Mouse (Mus musculus): Measurements from ENCODE around the gene Hba-a2. TPM values are rescaled to one million over a fixed set of nuclear protein-coding genes. Genes with fewer than 3 reads are reported as not detected.
"Not testable (repeated sequence)": the region's sequence is repeated elsewhere in the genome, so short reads cannot be mapped to it uniquely, and the experiment has no call there.

The Hba-a2 gene
- 11,114 and 27,871 TPM in 2 replicates for polyA plus RNA-seq (2012; rRNA removed)

DNA sequence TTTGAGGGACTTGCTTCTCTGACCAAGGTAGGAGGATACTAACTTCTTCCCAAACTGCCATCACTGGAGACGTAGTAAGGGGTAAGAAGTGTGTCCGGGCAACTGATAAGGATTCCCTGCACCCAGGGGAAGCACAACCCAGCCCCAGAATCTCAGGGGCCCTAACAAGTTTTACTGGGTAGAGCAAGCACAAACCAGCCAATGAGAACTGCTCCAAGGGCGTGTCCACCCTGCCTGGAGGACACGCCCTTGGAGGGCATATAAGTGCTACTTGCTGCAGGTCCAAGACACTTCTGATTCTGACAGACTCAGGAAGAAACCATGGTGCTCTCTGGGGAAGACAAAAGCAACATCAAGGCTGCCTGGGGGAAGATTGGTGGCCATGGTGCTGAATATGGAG, at the start of gene Hba-a2:
Gene Hba-a2 (plus strand): TSS at position 287 of the 400 bp plus-strand sequence.
- H3K4me1 ChIP-seq (ENCODE audit: control insufficient read depth, insufficient read depth, low read length); H3K4me3 ChIP-seq (replicated peaks; ENCODE audit: extremely low read depth, low read depth, low read length); DNase-seq: not testable (repeated sequence)
- WGBS: no CpG with 5 or more reads among the region's 4 CpGs

DNA sequence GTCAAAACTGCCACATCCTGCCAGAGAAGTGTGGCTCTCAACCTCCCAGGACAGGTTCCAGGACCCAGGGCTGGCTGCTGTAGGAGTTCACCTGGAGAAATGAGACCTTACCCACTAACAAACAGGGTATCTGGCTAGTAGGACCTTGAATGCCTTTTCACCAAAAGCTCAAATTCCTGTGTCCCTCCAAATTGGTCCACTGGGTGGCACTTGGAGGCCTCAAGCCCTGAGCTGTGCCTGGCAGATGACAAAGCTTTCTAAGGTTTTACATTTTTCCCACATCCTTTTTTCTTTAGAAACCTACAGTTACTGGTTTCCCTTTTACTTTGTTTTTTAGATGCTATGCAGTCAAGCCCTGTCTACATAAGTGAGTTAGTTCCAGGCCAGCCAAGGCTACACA, 49.2 kb upstream of the Hba-a2 start:
- H3K4me3 ChIP-seq (replicated peaks; ENCODE audit: extremely low read depth, low read depth, low read length): no peak overlapping the region
- no peak for TF ChIP-seq CTCF (IDR thresholded peaks at IDR 0.05; ENCODE audit: insufficient read depth, low read length)
- no peak for TF ChIP-seq POLR2A (IDR thresholded peaks at IDR 0.05; ENCODE audit: borderline replicate concordance, extremely low read depth, low read depth, low read length)
- H3K4me1 ChIP-seq (ENCODE audit: control insufficient read depth, insufficient read depth, low read length): no peaks in the 10 kb centered on the region; the same call in 1 of the 2 replicates
- no peak for DNase-seq

DNA sequence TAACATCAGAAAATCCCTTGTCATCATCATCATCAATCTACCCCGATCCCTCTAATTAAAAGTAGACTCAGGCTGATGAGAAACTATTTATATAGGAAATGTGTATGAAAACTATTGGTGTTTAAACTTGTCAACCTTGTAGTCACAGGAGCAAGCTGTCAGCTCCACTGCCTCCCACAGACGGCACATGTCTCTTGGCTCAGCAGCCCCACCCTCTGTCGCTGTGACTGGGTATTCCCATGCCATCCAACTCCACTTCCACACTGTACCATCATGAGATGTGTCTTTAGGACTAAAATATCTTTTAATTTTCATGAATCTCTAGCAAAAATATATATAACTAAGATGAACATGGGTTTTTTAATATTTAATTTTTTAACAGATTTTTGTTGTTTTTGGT, 47.9 kb upstream of the Hba-a2 start:
- 78% methylated on average over 3 of the region's 3 CpGs for WGBS
- Histone ChIP-seq H3K4me1 (ENCODE audit: control insufficient read depth, insufficient read depth, low read length) (no peaks in the 10 kb centered on the region; the same call in 1 of the 2 replicates), H3K4me3 (replicated peaks; ENCODE audit: extremely low read depth, low read depth, low read length) (no peak overlapping the region)
- TF ChIP-seq POLR2A (IDR thresholded peaks at IDR 0.05; ENCODE audit: borderline replicate concordance, extremely low read depth, low read depth, low read length): no peak
- no peak for TF ChIP-seq CTCF (IDR thresholded peaks at IDR 0.05; ENCODE audit: insufficient read depth, low read length)
- DNase-seq: no peak

DNA sequence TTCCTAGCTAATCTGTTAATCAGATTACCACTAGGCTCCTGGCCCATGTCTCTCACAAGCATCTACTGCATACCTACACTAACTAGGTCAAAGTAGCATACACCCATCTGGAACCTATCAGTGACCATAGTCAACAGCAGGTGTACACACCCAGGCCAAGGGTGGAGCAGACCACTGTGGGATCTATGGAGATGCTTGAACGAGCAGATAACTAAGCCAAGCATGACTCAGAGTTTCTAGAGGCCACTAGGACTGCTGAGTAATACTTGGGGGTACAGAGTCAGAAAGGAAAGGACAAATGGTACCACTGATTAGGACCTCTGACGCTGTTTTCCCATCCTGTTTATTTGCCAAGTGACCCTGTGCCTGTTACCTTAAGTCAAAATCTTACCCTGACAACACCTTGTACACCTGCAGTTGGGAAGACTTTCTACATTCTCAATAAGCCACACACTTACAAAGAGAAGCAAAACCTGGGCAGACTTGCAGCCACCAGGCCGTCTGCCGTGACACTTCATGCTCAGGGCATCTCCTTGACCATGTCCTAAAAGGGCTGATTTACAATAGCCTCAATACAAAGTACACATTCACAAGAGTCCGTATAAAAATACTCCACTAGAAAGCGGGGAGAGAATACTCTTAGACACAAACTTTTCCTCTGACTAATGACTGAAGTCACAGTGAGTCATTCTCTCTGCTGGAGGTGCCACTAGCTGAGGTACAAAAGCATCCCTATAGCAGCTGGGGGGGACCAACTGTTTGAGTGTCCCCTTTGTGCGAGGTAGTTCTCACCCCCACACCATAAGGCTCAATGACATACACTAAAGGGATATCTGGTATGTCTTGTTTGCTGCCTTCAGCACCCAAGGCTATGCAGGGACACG, 45.2 kb upstream of the Hba-a2 start:
- Histone ChIP-seq H3K4me1 (ENCODE audit: control insufficient read depth, insufficient read depth, low read length) (no peaks in the 10 kb centered on the region), H3K4me3 (replicated peaks; ENCODE audit: extremely low read depth, low read depth, low read length) (no peak overlapping the region)
- WGBS: 81% methylated on average over 8 of the region's 8 CpGs
- DNase-seq: no peak
- no peak for TF ChIP-seq CTCF (IDR thresholded peaks at IDR 0.05; ENCODE audit: insufficient read depth, low read length)
- no peak for TF ChIP-seq POLR2A (IDR thresholded peaks at IDR 0.05; ENCODE audit: borderline replicate concordance, extremely low read depth, low read depth, low read length)

DNA sequence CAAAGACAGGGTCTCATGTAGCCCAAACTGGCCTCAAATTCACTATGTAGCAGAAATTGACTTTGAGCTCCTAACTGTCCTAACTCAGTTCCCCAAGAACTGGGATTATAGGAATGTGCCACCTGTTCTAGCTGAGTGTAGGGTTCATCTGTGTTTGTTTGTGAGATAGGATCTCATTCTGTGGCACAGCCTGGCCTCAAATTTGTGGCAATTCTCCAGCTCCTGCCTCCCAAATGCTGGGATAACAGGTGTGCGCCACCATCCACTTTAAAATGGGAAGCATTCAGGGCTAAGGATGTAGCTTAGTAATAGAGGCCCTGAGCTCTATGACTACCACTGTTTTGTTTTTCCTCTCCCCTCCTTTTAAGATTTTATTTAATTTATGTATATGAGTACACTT, 43.2 kb upstream of the Hba-a2 start:
- Histone ChIP-seq H3K4me1 (ENCODE audit: control insufficient read depth, insufficient read depth, low read length) (no peaks in the 10 kb centered on the region), H3K4me3 (replicated peaks; ENCODE audit: extremely low read depth, low read depth, low read length) (no peak overlapping the region)
- WGBS: 100% methylated on average over 1 of the region's 1 CpGs
- no peak for DNase-seq
- TF ChIP-seq CTCF (IDR thresholded peaks at IDR 0.05; ENCODE audit: insufficient read depth, low read length) (no peak), POLR2A (IDR thresholded peaks at IDR 0.05; ENCODE audit: borderline replicate concordance, extremely low read depth, low read depth, low read length) (no peak)

DNA sequence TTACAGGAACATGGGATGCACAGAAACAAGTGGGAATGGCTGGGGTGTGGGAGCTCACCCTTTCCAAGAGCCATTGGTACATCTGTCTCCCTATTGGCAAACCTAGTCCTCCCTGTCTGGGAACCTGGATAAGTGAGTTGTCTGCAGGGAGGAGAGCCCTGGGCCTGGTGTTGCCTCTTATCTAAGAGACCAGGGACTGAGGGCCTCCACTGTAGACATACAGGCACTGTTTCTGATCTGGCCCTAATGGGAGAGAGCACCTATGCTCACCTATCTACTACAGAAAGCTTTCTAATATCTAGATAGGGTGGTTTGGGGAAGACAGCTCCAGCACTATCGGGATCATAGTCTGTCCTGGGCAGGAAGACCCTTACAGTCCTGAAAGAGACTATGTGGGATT, 40.1 kb upstream of the Hba-a2 start:
- Histone ChIP-seq H3K4me3 (replicated peaks; ENCODE audit: extremely low read depth, low read depth, low read length) (no peak overlapping the region), H3K4me1 (ENCODE audit: control insufficient read depth, insufficient read depth, low read length) (no peaks in the 10 kb centered on the region)
- no peak for DNase-seq
- no peak for TF ChIP-seq CTCF (IDR thresholded peaks at IDR 0.05; ENCODE audit: insufficient read depth, low read length)
- 94% methylated on average over 1 of the region's 1 CpGs for WGBS

DNA sequence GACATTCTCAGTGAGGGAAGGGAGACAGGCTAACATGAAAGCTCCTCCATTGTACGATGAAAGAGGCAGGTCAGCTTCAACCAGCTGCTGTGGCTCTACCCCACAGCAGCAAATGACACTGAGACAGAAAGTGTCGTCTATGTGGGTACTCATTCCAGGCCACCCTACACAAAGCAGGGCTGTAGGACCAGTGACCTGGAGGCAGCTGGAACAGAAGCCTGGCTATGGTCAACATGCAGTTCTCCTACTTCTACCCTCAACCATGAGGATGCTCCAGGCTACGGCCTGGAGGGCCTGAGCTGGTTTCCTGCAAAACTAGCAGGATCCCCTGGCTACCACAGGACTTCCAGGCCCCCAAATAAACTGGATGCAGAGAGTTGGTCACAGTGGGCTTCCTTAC, 39.7 kb upstream of the Hba-a2 start:
- TF ChIP-seq POLR2A (IDR thresholded peaks at IDR 0.05; ENCODE audit: borderline replicate concordance, extremely low read depth, low read depth, low read length) (no peak), CTCF (IDR thresholded peaks at IDR 0.05; ENCODE audit: insufficient read depth, low read length) (no peak)
- H3K4me3 ChIP-seq (replicated peaks; ENCODE audit: extremely low read depth, low read depth, low read length): no peak overlapping the region
- H3K4me1 ChIP-seq (ENCODE audit: control insufficient read depth, insufficient read depth, low read length): no peaks in the 10 kb centered on the region
- DNase-seq: no peak
- WGBS: 92% methylated on average over 3 of the region's 3 CpGs

DNA sequence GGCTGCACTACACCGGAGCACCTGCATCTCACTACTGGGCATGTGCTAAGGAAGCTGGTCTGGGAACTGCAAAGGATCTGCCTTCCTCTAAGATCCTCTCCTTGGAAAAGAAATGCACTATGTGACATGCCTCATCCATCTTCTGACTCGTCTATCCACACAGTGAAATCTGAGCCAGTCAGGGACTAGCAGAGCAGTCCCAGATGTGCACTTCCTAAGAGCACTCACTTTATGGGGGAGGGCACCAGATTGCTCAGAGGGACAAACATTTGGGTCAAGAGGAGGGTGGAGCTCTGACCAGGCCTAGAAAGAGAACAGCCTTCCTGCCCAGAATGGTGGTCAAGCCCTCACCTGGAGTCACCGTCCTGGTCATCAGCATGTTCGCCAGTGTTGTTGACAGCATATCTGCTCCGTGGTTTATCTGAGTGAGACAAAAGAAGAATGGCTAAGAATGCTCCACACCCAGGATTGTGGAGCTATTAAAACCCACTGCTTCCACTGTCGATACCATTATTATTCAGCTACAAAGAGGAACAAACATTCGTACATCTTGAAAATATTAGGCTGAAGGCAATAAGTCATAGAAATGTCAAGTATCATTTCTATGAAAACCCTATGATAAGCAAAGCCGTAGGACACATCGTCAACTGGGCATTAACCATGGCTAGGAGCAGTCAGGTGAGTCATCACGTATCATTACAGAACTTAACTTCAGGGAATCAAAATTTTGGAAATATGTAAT, 33.4 kb upstream of the Hba-a2 start:
- WGBS: 65% methylated on average over 10 of the region's 10 CpGs
- TF ChIP-seq POLR2A (IDR thresholded peaks at IDR 0.05; ENCODE audit: borderline replicate concordance, extremely low read depth, low read depth, low read length): no peak
- no peak for TF ChIP-seq CTCF (IDR thresholded peaks at IDR 0.05; ENCODE audit: insufficient read depth, low read length)

DNA sequence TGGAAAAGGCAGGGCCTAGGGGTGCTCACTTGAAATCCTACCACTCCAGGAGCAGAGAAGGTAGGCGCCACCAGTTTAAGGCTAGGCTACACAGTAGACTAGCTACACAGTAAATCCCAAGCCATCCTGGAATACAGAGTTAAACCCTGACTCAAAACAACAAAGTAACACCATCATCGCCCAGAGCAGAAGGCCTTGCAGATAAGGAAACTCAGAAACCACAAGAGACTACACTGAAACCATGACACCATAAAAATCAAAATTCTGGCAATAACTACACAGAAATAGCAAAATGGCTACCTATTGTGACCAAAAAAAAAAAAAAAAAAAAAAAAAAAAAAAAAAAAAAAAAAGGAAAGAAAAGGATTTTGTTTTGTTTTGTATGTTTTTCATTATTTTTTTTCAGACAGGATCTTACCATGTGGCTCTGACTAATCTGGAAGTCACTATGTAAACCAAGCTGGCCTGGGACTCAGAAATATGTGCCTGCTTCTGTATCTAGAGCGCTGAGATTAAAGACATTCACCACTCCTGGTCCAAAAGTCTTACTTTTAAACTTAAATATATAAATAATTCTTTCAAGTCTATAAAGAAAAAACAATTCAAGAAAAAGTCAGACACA, 31.1 kb upstream of the Hba-a2 start:
- Histone ChIP-seq H3K4me3 (replicated peaks; ENCODE audit: extremely low read depth, low read depth, low read length) (no peak overlapping the region), H3K4me1 (ENCODE audit: control insufficient read depth, insufficient read depth, low read length) (0 out of 2 replicates have a peak, but pooled peaks cover 2% of the 10 kb centered on the region)
- WGBS: 86% methylated on average over 3 of the region's 3 CpGs
- no peak for DNase-seq
- TF ChIP-seq POLR2A (IDR thresholded peaks at IDR 0.05; ENCODE audit: borderline replicate concordance, extremely low read depth, low read depth, low read length): no peak
- no peak for TF ChIP-seq CTCF (IDR thresholded peaks at IDR 0.05; ENCODE audit: insufficient read depth, low read length)

More for the DNA sequence above, 33.4 kb upstream of the Hba-a2 start:
- H3K4me1 ChIP-seq (ENCODE audit: control insufficient read depth, insufficient read depth, low read length): 0 out of 2 replicates have a peak, but pooled peaks cover 2% of the 10 kb centered on the region
- no peak for DNase-seq
- no peak overlapping the region for H3K4me3 ChIP-seq (replicated peaks; ENCODE audit: extremely low read depth, low read depth, low read length)
